Mouse (Mus musculus): ENCODE data around the gene Gm29564. TPM values are rescaled to one million over a fixed set of nuclear protein-coding genes. Genes with fewer than 3 reads are reported as not detected.

Gene Gm29564
- polyA plus RNA-seq (2012; rRNA removed): not detected in 2 replicates

DNA sequence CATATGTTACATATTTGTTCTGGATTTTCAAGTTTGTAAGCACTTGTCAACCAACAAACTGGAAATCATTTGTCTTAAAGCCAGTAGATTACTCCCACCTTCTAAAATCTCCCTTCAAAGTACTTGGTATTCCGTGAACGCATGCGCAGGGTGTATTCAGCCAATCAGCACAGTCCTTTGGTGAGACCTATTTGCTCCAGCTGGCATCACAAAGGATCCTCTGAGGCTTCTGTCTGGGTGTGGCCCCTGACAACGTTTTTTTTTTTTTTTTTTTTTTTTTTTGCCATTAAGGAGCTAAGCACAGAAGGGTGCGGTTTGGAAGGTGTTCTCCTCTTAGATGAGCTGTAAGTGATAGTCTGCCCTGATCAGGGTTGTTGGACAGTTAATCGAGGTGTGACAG, at the start of gene Gm29564:
Gm29564 (plus strand) TSS at position 301 of the 400 bp plus-strand sequence.

Other genes with a start within 250 kb of the Gm29564 start
- not detected in 2 replicates for gene Gm20867, start 249.8 kb upstream of the Gm29564 start, polyA plus RNA-seq (2012; rRNA removed)

Measured in stomach, adult 2 months (tissue).